Mouse (Mus musculus): Measurements from ENCODE around the gene Mtmr6. TPM values are rescaled to one million over a fixed set of nuclear protein-coding genes. Genes with fewer than 3 reads are reported as not detected.

The Mtmr6 gene
- polyA plus RNA-seq, 1 experiment = 36.6 TPM

- no peak for TF ChIP-seq POLR2A (IDR thresholded peaks at IDR 0.05; ENCODE audit: insufficient read depth, low read length)
- TF ChIP-seq EP300 (IDR thresholded peaks at IDR 0.05; ENCODE audit: insufficient read depth, low read depth, low read length) = no peak
- TF ChIP-seq CTCF (IDR thresholded peaks at IDR 0.05; ENCODE audit: low read depth, low read length) = no peak
- Histone ChIP-seq H3K36me3 (ENCODE audit: control insufficient read depth, insufficient read depth, low read length, poor library complexity, severe bottlenecking) (no peaks in the 10 kb centered on the region; the same call in 1 of the 2 replicates), H3K27me3 (ENCODE audit: control insufficient read depth, insufficient read depth, low read length, poor library complexity, severe bottlenecking) (no peaks in the 10 kb centered on the region), H3K27ac (ENCODE audit: insufficient read depth, low read length) (no peak overlapping the region), H3K9me3 (replicated peaks; ENCODE audit: control insufficient read depth, insufficient read depth, low read length, poor library complexity, severe bottlenecking) (no peaks in the 10 kb centered on the region), H3K9ac (ENCODE audit: low read depth, poor library complexity, severe bottlenecking) (no peak overlapping the region), H3K4me3 (ENCODE audit: low read depth, low read length) (no peak overlapping the region), H3K4me1 (ENCODE audit: control insufficient read depth, insufficient read depth, low read length) (no peaks in the 10 kb centered on the region)
Observed at GRCm38 (mm10) chr14:60301024-60301423, 36.0 kb downstream of the Mtmr6 start.

- TF ChIP-seq CTCF (IDR thresholded peaks at IDR 0.05; ENCODE audit: low read depth, low read length) (no peak), POLR2A (IDR thresholded peaks at IDR 0.05; ENCODE audit: insufficient read depth, low read length) (no peak), EP300 (IDR thresholded peaks at IDR 0.05; ENCODE audit: insufficient read depth, low read depth, low read length) (no peak)
- H3K9ac ChIP-seq (ENCODE audit: low read depth, poor library complexity, severe bottlenecking) = no peak overlapping the region
- H3K27ac ChIP-seq (ENCODE audit: insufficient read depth, low read length) = no peak overlapping the region
- H3K36me3 ChIP-seq (ENCODE audit: control insufficient read depth, insufficient read depth, low read length, poor library complexity, severe bottlenecking) = no peaks in the 10 kb centered on the region; the same call in 1 of the 2 replicates
- H3K4me1 ChIP-seq (ENCODE audit: control insufficient read depth, insufficient read depth, low read length) = no peaks in the 10 kb centered on the region
- no peaks in the 10 kb centered on the region for H3K9me3 ChIP-seq (replicated peaks; ENCODE audit: control insufficient read depth, insufficient read depth, low read length, poor library complexity, severe bottlenecking)
- no peak overlapping the region for H3K4me3 ChIP-seq (ENCODE audit: low read depth, low read length)
- H3K27me3 ChIP-seq (ENCODE audit: control insufficient read depth, insufficient read depth, low read length, poor library complexity, severe bottlenecking) = no peaks in the 10 kb centered on the region
Observed at GRCm38 (mm10) chr14:60302441-60302840, 37.4 kb downstream of the Mtmr6 start.

- Histone ChIP-seq H3K4me3 (ENCODE audit: low read depth, low read length) (no peak overlapping the region), H3K27ac (ENCODE audit: insufficient read depth, low read length) (no peak overlapping the region), H3K4me1 (ENCODE audit: control insufficient read depth, insufficient read depth, low read length) (no peaks in the 10 kb centered on the region), H3K9me3 (replicated peaks; ENCODE audit: control insufficient read depth, insufficient read depth, low read length, poor library complexity, severe bottlenecking) (no peaks in the 10 kb centered on the region), H3K9ac (ENCODE audit: low read depth, poor library complexity, severe bottlenecking) (no peak overlapping the region), H3K27me3 (ENCODE audit: control insufficient read depth, insufficient read depth, low read length, poor library complexity, severe bottlenecking) (no peaks in the 10 kb centered on the region), H3K36me3 (ENCODE audit: control insufficient read depth, insufficient read depth, low read length, poor library complexity, severe bottlenecking) (no peaks in the 10 kb centered on the region; the same call in 1 of the 2 replicates)
- TF ChIP-seq CTCF (IDR thresholded peaks at IDR 0.05; ENCODE audit: low read depth, low read length) (no peak), EP300 (IDR thresholded peaks at IDR 0.05; ENCODE audit: insufficient read depth, low read depth, low read length) (no peak), POLR2A (IDR thresholded peaks at IDR 0.05; ENCODE audit: insufficient read depth, low read length) (no peak)
Observed at GRCm38 (mm10) chr14:60304441-60305220, 39.6 kb downstream of the Mtmr6 start.

- no peaks in the 10 kb centered on the region for H3K9me3 ChIP-seq (replicated peaks; ENCODE audit: control insufficient read depth, insufficient read depth, low read length, poor library complexity, severe bottlenecking)
Observed at GRCm38 (mm10) chr14:60308113-60308512, 43.1 kb downstream of the Mtmr6 start.

GRCm38 (mm10) chr14:60310691-60311090, 45.7 kb downstream of the Mtmr6 start:
- Histone ChIP-seq H3K4me3 (ENCODE audit: low read depth, low read length) (no peak overlapping the region), H3K9me3 (replicated peaks; ENCODE audit: control insufficient read depth, insufficient read depth, low read length, poor library complexity, severe bottlenecking) (no peaks in the 10 kb centered on the region), H3K27ac (ENCODE audit: insufficient read depth, low read length) (no peak overlapping the region), H3K27me3 (ENCODE audit: control insufficient read depth, insufficient read depth, low read length, poor library complexity, severe bottlenecking) (no peaks in the 10 kb centered on the region), H3K4me1 (ENCODE audit: control insufficient read depth, insufficient read depth, low read length) (no peaks in the 10 kb centered on the region), H3K9ac (ENCODE audit: low read depth, poor library complexity, severe bottlenecking) (no peak overlapping the region), H3K36me3 (ENCODE audit: control insufficient read depth, insufficient read depth, low read length, poor library complexity, severe bottlenecking) (no peaks in the 10 kb centered on the region)
- TF ChIP-seq CTCF (IDR thresholded peaks at IDR 0.05; ENCODE audit: low read depth, low read length) (no peak), POLR2A (IDR thresholded peaks at IDR 0.05; ENCODE audit: insufficient read depth, low read length) (no peak), EP300 (IDR thresholded peaks at IDR 0.05; ENCODE audit: insufficient read depth, low read depth, low read length) (no peak)

More at GRCm38 (mm10) chr14:60308113-60308512, 43.1 kb downstream of the Mtmr6 start:
- Histone ChIP-seq H3K36me3 (ENCODE audit: control insufficient read depth, insufficient read depth, low read length, poor library complexity, severe bottlenecking) (no peaks in the 10 kb centered on the region), H3K27ac (ENCODE audit: insufficient read depth, low read length) (no peak overlapping the region), H3K4me1 (ENCODE audit: control insufficient read depth, insufficient read depth, low read length) (no peaks in the 10 kb centered on the region), H3K4me3 (ENCODE audit: low read depth, low read length) (no peak overlapping the region), H3K9ac (ENCODE audit: low read depth, poor library complexity, severe bottlenecking) (no peak overlapping the region), H3K27me3 (ENCODE audit: control insufficient read depth, insufficient read depth, low read length, poor library complexity, severe bottlenecking) (no peaks in the 10 kb centered on the region)
- no peak for TF ChIP-seq POLR2A (IDR thresholded peaks at IDR 0.05; ENCODE audit: insufficient read depth, low read length)
- TF ChIP-seq CTCF (IDR thresholded peaks at IDR 0.05; ENCODE audit: low read depth, low read length) = no peak
- TF ChIP-seq EP300 (IDR thresholded peaks at IDR 0.05; ENCODE audit: insufficient read depth, low read depth, low read length) = no peak

GRCm38 (mm10) chr14:60319231-60319630, 54.2 kb downstream of the Mtmr6 start:
- H3K27me3 ChIP-seq (ENCODE audit: control insufficient read depth, insufficient read depth, low read length, poor library complexity, severe bottlenecking) = no peaks in the 10 kb centered on the region
- H3K27ac ChIP-seq (ENCODE audit: insufficient read depth, low read length) = no peak overlapping the region
- H3K4me3 ChIP-seq (ENCODE audit: low read depth, low read length) = no peak overlapping the region
- H3K9ac ChIP-seq (ENCODE audit: low read depth, poor library complexity, severe bottlenecking) = no peak overlapping the region
- H3K4me1 ChIP-seq (ENCODE audit: control insufficient read depth, insufficient read depth, low read length) = no peaks in the 10 kb centered on the region
- TF ChIP-seq POLR2A (IDR thresholded peaks at IDR 0.05; ENCODE audit: insufficient read depth, low read length) (no peak), CTCF (IDR thresholded peaks at IDR 0.05; ENCODE audit: low read depth, low read length) (no peak), EP300 (IDR thresholded peaks at IDR 0.05; ENCODE audit: insufficient read depth, low read depth, low read length) (no peak)
- no peaks in the 10 kb centered on the region for H3K36me3 ChIP-seq (ENCODE audit: control insufficient read depth, insufficient read depth, low read length, poor library complexity, severe bottlenecking)
- H3K9me3 ChIP-seq (replicated peaks; ENCODE audit: control insufficient read depth, insufficient read depth, low read length, poor library complexity, severe bottlenecking) = no peaks in the 10 kb centered on the region
